Mouse (Mus musculus): ENCODE measurements around the gene Slco2b1. TPM values are rescaled to one million over a fixed set of nuclear protein-coding genes. Genes with fewer than 3 reads are reported as not detected.
"Not testable (repeated sequence)": the region's sequence is repeated elsewhere in the genome, so short reads cannot be mapped to it uniquely, and the experiment has no call there.

The Slco2b1 gene
- polyA plus RNA-seq (2014; fragmentation: Nextera tagmentation; extraction: Ambion mirVana): 2.3 and 3.3 TPM in 2 replicates

- H3K4me1 ChIP-seq (ENCODE audit: control insufficient read depth, insufficient read depth, low read length): 0 out of 2 replicates have a peak, but pooled peaks cover 5% of the 10 kb centered on the region
- H3K9me3 ChIP-seq (ENCODE audit: control insufficient read depth, low read depth, low read length): no peaks in the 10 kb centered on the region
- H3K4me2 ChIP-seq (replicated peaks; ENCODE audit: low read depth, low read length): no peak within 1 kb of the TSS
- 71% methylated on average over 8 of the region's 8 CpGs for WGBS
- ATAC-seq (ENCODE audit: insufficient number of reproducible peaks, insufficient read depth, low FRiP score, low read depth): no peak
- H3K27ac ChIP-seq (ENCODE audit: low read length): no peak within 1 kb of the TSS
- no peaks in the 10 kb centered on the region for H3K27me3 ChIP-seq (ENCODE audit: control insufficient read depth, insufficient read depth, low read length)
- H3K9ac ChIP-seq (replicated peaks; ENCODE audit: low read depth, low read length): no peak within 1 kb of the TSS
- no peak within 1 kb of the TSS for H3K4me3 ChIP-seq (ENCODE audit: low read depth, low read length)
- no peaks in the 10 kb centered on the region for H3K36me3 ChIP-seq (ENCODE audit: control insufficient read depth, insufficient read depth, low read length)
Observed at GRCm38 (mm10) chr7:99711166-99711565, at the start of gene Slco2b1. Gene Slco2b1 (minus strand): TSS chr7:99711340.

- Histone ChIP-seq H3K4me3 (ENCODE audit: low read depth, low read length) (no peak overlapping the region), H3K9ac (replicated peaks; ENCODE audit: low read depth, low read length) (no peak overlapping the region), H3K27me3 (ENCODE audit: control insufficient read depth, insufficient read depth, low read length) (no peaks in the 10 kb centered on the region), H3K9me3 (ENCODE audit: control insufficient read depth, low read depth, low read length) (no peaks in the 10 kb centered on the region), H3K27ac (ENCODE audit: low read length) (no peak overlapping the region), H3K36me3 (ENCODE audit: control insufficient read depth, insufficient read depth, low read length) (no peaks in the 10 kb centered on the region), H3K4me2 (replicated peaks; ENCODE audit: low read depth, low read length) (no peak overlapping the region), H3K4me1 (ENCODE audit: control insufficient read depth, insufficient read depth, low read length) (no peaks in the 10 kb centered on the region)
- 42% methylated on average over 9 of the region's 9 CpGs for WGBS
- ATAC-seq (ENCODE audit: insufficient number of reproducible peaks, insufficient read depth, low FRiP score, low read depth): no peak
Observed at GRCm38 (mm10) chr7:99739276-99739675, 28.1 kb upstream of the Slco2b1 start.

GRCm38 (mm10) chr7:99735491-99735890 is 24.4 kb upstream of the Slco2b1 start:
- not testable (repeated sequence) for ATAC-seq (ENCODE audit: insufficient number of reproducible peaks, insufficient read depth, low FRiP score, low read depth)

GRCm38 (mm10) chr7:99734612-99735011 is 23.5 kb upstream of the Slco2b1 start:
- H3K4me3 ChIP-seq (ENCODE audit: low read depth, low read length): no peak overlapping the region
- no peaks in the 10 kb centered on the region for H3K9me3 ChIP-seq (ENCODE audit: control insufficient read depth, low read depth, low read length)
- no peak for ATAC-seq (ENCODE audit: insufficient number of reproducible peaks, insufficient read depth, low FRiP score, low read depth)
- no peak overlapping the region for H3K4me2 ChIP-seq (replicated peaks; ENCODE audit: low read depth, low read length)
- H3K27me3 ChIP-seq (ENCODE audit: control insufficient read depth, insufficient read depth, low read length): no peaks in the 10 kb centered on the region
- no peak overlapping the region for H3K27ac ChIP-seq (ENCODE audit: low read length)
- WGBS: 88% methylated on average over 2 of the region's 2 CpGs
- H3K36me3 ChIP-seq (ENCODE audit: control insufficient read depth, insufficient read depth, low read length): no peaks in the 10 kb centered on the region
- H3K4me1 ChIP-seq (ENCODE audit: control insufficient read depth, insufficient read depth, low read length): no peaks in the 10 kb centered on the region
- no peak overlapping the region for H3K9ac ChIP-seq (replicated peaks; ENCODE audit: low read depth, low read length)

More at GRCm38 (mm10) chr7:99735491-99735890, 24.4 kb upstream of the Slco2b1 start:
- WGBS: 92% methylated on average over 9 of the region's 9 CpGs
- not testable (repeated sequence) for H3K27ac ChIP-seq (ENCODE audit: low read length); H3K4me3 ChIP-seq (ENCODE audit: low read depth, low read length); H3K36me3 ChIP-seq (ENCODE audit: control insufficient read depth, insufficient read depth, low read length); H3K27me3 ChIP-seq (ENCODE audit: control insufficient read depth, insufficient read depth, low read length); H3K9me3 ChIP-seq (ENCODE audit: control insufficient read depth, low read depth, low read length); H3K4me2 ChIP-seq (replicated peaks; ENCODE audit: low read depth, low read length); H3K4me1 ChIP-seq (ENCODE audit: control insufficient read depth, insufficient read depth, low read length); H3K9ac ChIP-seq (replicated peaks; ENCODE audit: low read depth, low read length)

- ATAC-seq (ENCODE audit: insufficient number of reproducible peaks, insufficient read depth, low FRiP score, low read depth): no peak
- Histone ChIP-seq H3K4me1 (ENCODE audit: control insufficient read depth, insufficient read depth, low read length) (no peaks in the 10 kb centered on the region), H3K9me3 (ENCODE audit: control insufficient read depth, low read depth, low read length) (no peaks in the 10 kb centered on the region), H3K4me3 (ENCODE audit: low read depth, low read length) (no peak within 1 kb of the TSS), H3K9ac (replicated peaks; ENCODE audit: low read depth, low read length) (no peak within 1 kb of the TSS), H3K27ac (ENCODE audit: low read length) (no peak within 1 kb of the TSS), H3K36me3 (ENCODE audit: control insufficient read depth, insufficient read depth, low read length) (no peaks in the 10 kb centered on the region), H3K27me3 (ENCODE audit: control insufficient read depth, insufficient read depth, low read length) (no peaks in the 10 kb centered on the region), H3K4me2 (replicated peaks; ENCODE audit: low read depth, low read length) (no peak within 1 kb of the TSS)
- WGBS: 100% methylated on average over 2 of the region's 2 CpGs
Observed at GRCm38 (mm10) chr7:99729973-99730372, 18.8 kb upstream of the Slco2b1 start, which contains the start of gene Olfr520. Gene Olfr520 (plus strand): TSS chr7:99730273.

- 87% methylated on average over 2 of the region's 2 CpGs for WGBS
- H3K27ac ChIP-seq (ENCODE audit: low read length): no peak overlapping the region
- no peak overlapping the region for H3K4me2 ChIP-seq (replicated peaks; ENCODE audit: low read depth, low read length)
- no peaks in the 10 kb centered on the region for H3K27me3 ChIP-seq (ENCODE audit: control insufficient read depth, insufficient read depth, low read length)
- no peaks in the 10 kb centered on the region for H3K9me3 ChIP-seq (ENCODE audit: control insufficient read depth, low read depth, low read length)
- no peak overlapping the region for H3K9ac ChIP-seq (replicated peaks; ENCODE audit: low read depth, low read length)
- ATAC-seq (ENCODE audit: insufficient number of reproducible peaks, insufficient read depth, low FRiP score, low read depth): no peak
- H3K36me3 ChIP-seq (ENCODE audit: control insufficient read depth, insufficient read depth, low read length): no peaks in the 10 kb centered on the region
- H3K4me1 ChIP-seq (ENCODE audit: control insufficient read depth, insufficient read depth, low read length): no peaks in the 10 kb centered on the region
- no peak overlapping the region for H3K4me3 ChIP-seq (ENCODE audit: low read depth, low read length)
Observed at GRCm38 (mm10) chr7:99716536-99716935, 5.4 kb upstream of the Slco2b1 start.

- H3K27ac ChIP-seq (ENCODE audit: low read length): no peak overlapping the region
- H3K4me1 ChIP-seq (ENCODE audit: control insufficient read depth, insufficient read depth, low read length): no peaks in the 10 kb centered on the region
- H3K36me3 ChIP-seq (ENCODE audit: control insufficient read depth, insufficient read depth, low read length): no peaks in the 10 kb centered on the region
- no peak overlapping the region for H3K4me3 ChIP-seq (ENCODE audit: low read depth, low read length)
- H3K9me3 ChIP-seq (ENCODE audit: control insufficient read depth, low read depth, low read length): no peaks in the 10 kb centered on the region
- no peak overlapping the region for H3K4me2 ChIP-seq (replicated peaks; ENCODE audit: low read depth, low read length)
- no peak for ATAC-seq (ENCODE audit: insufficient number of reproducible peaks, insufficient read depth, low FRiP score, low read depth)
- WGBS: 91% methylated on average over 4 of the region's 4 CpGs
- H3K9ac ChIP-seq (replicated peaks; ENCODE audit: low read depth, low read length): no peak overlapping the region
- H3K27me3 ChIP-seq (ENCODE audit: control insufficient read depth, insufficient read depth, low read length): no peaks in the 10 kb centered on the region
Observed at GRCm38 (mm10) chr7:99712431-99712830, 1.3 kb upstream of the Slco2b1 start.

GRCm38 (mm10) chr7:99710476-99710875 is 664 bp downstream of the Slco2b1 start:
- no peak overlapping the region for H3K4me3 ChIP-seq (ENCODE audit: low read depth, low read length)
- H3K27ac ChIP-seq (ENCODE audit: low read length): no peak overlapping the region
- WGBS: 27% methylated on average over 1 of the region's 1 CpGs
- H3K9me3 ChIP-seq (ENCODE audit: control insufficient read depth, low read depth, low read length): no peaks in the 10 kb centered on the region
- H3K4me1 ChIP-seq (ENCODE audit: control insufficient read depth, insufficient read depth, low read length): 0 out of 2 replicates have a peak, but pooled peaks cover 5% of the 10 kb centered on the region
- H3K36me3 ChIP-seq (ENCODE audit: control insufficient read depth, insufficient read depth, low read length): no peaks in the 10 kb centered on the region
- no peaks in the 10 kb centered on the region for H3K27me3 ChIP-seq (ENCODE audit: control insufficient read depth, insufficient read depth, low read length)
- ATAC-seq (ENCODE audit: insufficient number of reproducible peaks, insufficient read depth, low FRiP score, low read depth): no peak
- no peak overlapping the region for H3K9ac ChIP-seq (replicated peaks; ENCODE audit: low read depth, low read length)
- H3K4me2 ChIP-seq (replicated peaks; ENCODE audit: low read depth, low read length): no peak overlapping the region

- 55% methylated on average over 7 of the region's 7 CpGs for WGBS
- no peak overlapping the region for H3K27ac ChIP-seq (ENCODE audit: low read length)
- no peak for ATAC-seq (ENCODE audit: insufficient number of reproducible peaks, insufficient read depth, low FRiP score, low read depth)
- H3K4me3 ChIP-seq (ENCODE audit: low read depth, low read length): no peak overlapping the region
- H3K27me3 ChIP-seq (ENCODE audit: control insufficient read depth, insufficient read depth, low read length): no peaks in the 10 kb centered on the region
- H3K9ac ChIP-seq (replicated peaks; ENCODE audit: low read depth, low read length): no peak overlapping the region
- H3K4me1 ChIP-seq (ENCODE audit: control insufficient read depth, insufficient read depth, low read length): 0 out of 2 replicates have a peak, but pooled peaks cover 5% of the 10 kb centered on the region
- no peak overlapping the region for H3K4me2 ChIP-seq (replicated peaks; ENCODE audit: low read depth, low read length)
- no peaks in the 10 kb centered on the region for H3K9me3 ChIP-seq (ENCODE audit: control insufficient read depth, low read depth, low read length)
- H3K36me3 ChIP-seq (ENCODE audit: control insufficient read depth, insufficient read depth, low read length): no peaks in the 10 kb centered on the region
Observed at GRCm38 (mm10) chr7:99709992-99710391, 1.1 kb downstream of the Slco2b1 start.
